Mouse (Mus musculus) intestine, embryonic 16.5 days (tissue): ENCODE results near the gene Pram1. TPM values are rescaled to one million over a fixed set of nuclear protein-coding genes. Genes with fewer than 3 reads are reported as not detected.

Source experiments
- ATAC-seq: fragments of 200-750 bp; cut with Nextera tagmentation; 2 replicates; pipeline ENCODE4 v1.8.0; 2017; ENCODE audit warnings: moderate TSS enrichment, moderate library complexity
- H3K27ac ChIP-seq: fragments of 300-500 bp; sonication (generic); 2 replicates; pipeline ENCODE4 v1.5.1; 2014; ENCODE audit warnings: mild to moderate bottlenecking, low read length
- H3K27me3 ChIP-seq: fragments of 300-500 bp; sonication (generic); replicated peaks from 2 replicates; pipeline ENCODE4 v1.6.1; 2014; ENCODE audit warnings: low read length, control low read depth, mixed read lengths; ENCODE audit not compliant: control insufficient read depth, insufficient read depth
- H3K36me3 ChIP-seq: fragments of 300-500 bp; sonication (generic); 2 replicates; pipeline ENCODE4 v1.6.1; 2014; ENCODE audit warnings: low read length, control low read depth; ENCODE audit not compliant: control insufficient read depth, insufficient read depth
- H3K4me1 ChIP-seq: fragments of 300-500 bp; sonication (generic); 2 replicates; pipeline ENCODE4 v1.6.1; 2014; ENCODE audit warnings: low read length, control low read depth, mixed read lengths; ENCODE audit not compliant: control insufficient read depth, insufficient read depth
- H3K4me2 ChIP-seq: fragments of 300-500 bp; sonication (generic); 2 replicates; pipeline ENCODE4 v1.6.1; 2014; ENCODE audit warnings: low read depth, low read length, control low read depth
- H3K4me3 ChIP-seq: fragments of 300-500 bp; sonication (generic); 2 replicates; pipeline ENCODE4 v1.5.1; 2014; ENCODE audit warnings: mild to moderate bottlenecking, low read length
- H3K9ac ChIP-seq: fragments of 300-500 bp; sonication (generic); 2 replicates; pipeline ENCODE4 v1.6.1; 2014; ENCODE audit warnings: low read depth, low read length
- H3K9me3 ChIP-seq: fragments of 300-500 bp; sonication (generic); 2 replicates; pipeline ENCODE4 v1.6.1; 2016; ENCODE audit warnings: low read length, control low read depth; ENCODE audit not compliant: control insufficient read depth
- WGBS: fragments of 180-500 bp; shearing (Covaris S2); extraction: QIAGEN DNeasy Blood & Tissue Kit; methylation state at CpG from one replicate; pipeline ENCODE4 v1.1.7; 2014; 5-methylcytosine and 5-hydroxymethylcytosine counted together
- polyA plus RNA-seq: library from polyadenylated mRNA; unstranded; fragments of >200 nt; fragmentation: Nextera tagmentation; extraction: Ambion mirVana; gene quantifications from 2 replicates; pipeline ENCODE4 v1.2.1, GENCODE M21; 2015

The Pram1 gene
- polyA plus RNA-seq, 1 experiment from 2014 or later: 1.1 TPM

DNA sequence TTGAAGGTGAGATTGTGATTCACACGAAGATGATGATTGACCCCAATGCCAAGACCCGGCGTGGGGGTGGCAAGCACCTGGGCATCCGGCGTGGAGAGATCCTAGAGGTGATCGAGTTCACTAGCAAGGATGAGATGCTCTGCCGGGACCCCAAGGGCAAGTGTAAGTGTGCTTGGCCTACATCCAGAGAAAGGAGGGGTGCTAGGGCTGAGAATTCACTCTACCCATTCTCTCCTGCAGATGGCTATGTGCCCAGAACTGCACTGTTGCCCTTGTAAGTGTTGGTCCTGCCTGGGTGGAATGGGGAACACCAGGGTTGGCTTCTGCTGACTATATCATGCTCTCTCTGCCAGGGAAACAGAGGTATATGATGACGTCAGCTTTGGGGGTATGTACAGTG is 7.2 kb downstream of the Pram1 start:
- Histone ChIP-seq H3K36me3 (peaks cover 31% of the 10 kb centered on the region), H3K4me3 (no peak overlapping the region), H3K27ac (no peak overlapping the region), H3K27me3 (no peaks in the 10 kb centered on the region), H3K9ac (no peak overlapping the region), H3K9me3 (no peaks in the 10 kb centered on the region), H3K4me1 (no peaks in the 10 kb centered on the region), H3K4me2 (no peak overlapping the region)
- 92% methylated on average over 8 of the region's 8 CpGs for WGBS
- no peak for ATAC-seq

DNA sequence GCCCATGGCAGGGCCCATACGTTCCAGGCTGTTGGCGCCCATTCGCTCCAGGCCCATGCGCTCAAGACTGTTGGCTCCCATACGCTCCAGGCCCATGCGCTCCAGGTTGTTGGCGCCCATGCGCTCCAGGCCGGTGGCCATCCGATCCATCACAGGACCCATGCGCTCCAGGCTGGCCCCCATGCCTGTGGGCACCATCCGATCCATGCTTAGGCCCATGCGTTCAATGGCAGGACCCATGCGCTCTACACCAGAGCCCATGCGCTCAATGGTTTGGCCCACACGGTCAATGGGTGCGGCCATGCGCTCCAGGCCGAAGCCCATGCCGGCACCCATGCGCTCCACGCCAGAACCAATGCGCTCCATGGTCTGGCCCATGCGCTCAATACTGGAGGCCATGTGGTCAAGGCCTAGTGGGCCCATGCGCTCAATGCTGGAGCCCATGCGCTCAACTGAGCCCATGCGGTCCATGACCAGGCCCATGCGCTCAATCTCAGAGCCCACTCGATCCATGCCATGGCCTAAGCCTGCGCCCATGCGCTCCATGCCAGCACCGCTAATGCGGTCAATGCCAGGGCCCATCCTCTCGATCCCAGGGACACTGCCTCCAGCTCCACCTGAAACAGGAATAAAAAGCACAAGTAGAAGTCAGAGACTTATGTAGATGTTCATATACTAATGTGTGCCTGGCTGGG is 12.1 kb downstream of the Pram1 start:
- H3K4me2 ChIP-seq: no peak overlapping the region
- H3K4me1 ChIP-seq: no peaks in the 10 kb centered on the region
- no peak overlapping the region for H3K9ac ChIP-seq
- no peak overlapping the region for H3K27ac ChIP-seq
- WGBS: 98% methylated on average over 34 of the region's 34 CpGs
- no peaks in the 10 kb centered on the region for H3K27me3 ChIP-seq
- H3K9me3 ChIP-seq: no peaks in the 10 kb centered on the region
- ATAC-seq: peak; percentile 36; the same call in 1 of the 2 replicates
- no peak overlapping the region for H3K4me3 ChIP-seq
- H3K36me3 ChIP-seq: peaks cover 29% of the 10 kb centered on the region

DNA sequence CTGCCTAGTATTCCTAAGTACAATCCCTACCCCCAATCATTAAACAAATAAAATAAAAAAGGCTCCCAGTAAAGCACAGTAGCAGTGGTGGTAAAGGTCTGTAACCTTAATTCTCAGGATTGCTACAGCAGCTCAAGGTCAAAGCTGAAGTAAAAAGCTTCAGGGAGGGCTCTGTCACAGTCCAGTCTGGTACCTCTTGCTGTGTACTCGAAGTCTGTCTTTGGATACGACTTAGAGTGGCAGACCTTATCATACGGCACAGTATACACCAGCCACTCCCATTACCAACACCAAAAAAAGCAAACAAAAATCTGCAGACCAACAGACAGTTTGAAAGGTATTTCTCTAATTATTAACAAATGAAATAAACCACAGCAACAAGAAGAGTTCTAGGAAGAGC is 29.0 kb downstream of the Pram1 start:
- H3K36me3 ChIP-seq: peaks cover 8% of the 10 kb centered on the region; the same call in 1 of the 2 replicates

DNA sequence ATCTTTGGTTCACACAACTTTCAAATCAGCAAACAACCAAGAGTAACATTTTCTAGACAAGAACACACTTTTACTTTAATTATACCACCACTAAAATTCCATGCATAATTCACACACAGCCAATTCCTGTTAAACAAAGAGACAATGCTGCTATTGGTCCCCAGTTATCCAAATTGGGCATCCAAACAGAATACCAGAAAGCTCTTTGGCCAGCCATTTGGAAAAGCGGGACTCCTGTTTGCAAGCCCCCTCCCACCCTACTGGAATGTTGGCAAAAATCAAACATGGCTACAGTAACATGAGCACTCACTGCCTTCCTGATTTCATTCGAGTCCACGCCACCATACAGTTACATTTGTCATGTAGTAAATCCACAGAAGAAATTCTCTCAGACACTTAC is 31.8 kb downstream of the Pram1 start:
- Histone ChIP-seq H3K9ac (no peak overlapping the region), H3K36me3 (peaks cover 8% of the 10 kb centered on the region; the same call in 1 of the 2 replicates), H3K4me3 (no peak overlapping the region), H3K27ac (no peak overlapping the region), H3K27me3 (no peaks in the 10 kb centered on the region), H3K9me3 (no peaks in the 10 kb centered on the region), H3K4me1 (no peaks in the 10 kb centered on the region; the same call in 1 of the 2 replicates), H3K4me2 (no peak overlapping the region)
- no peak for ATAC-seq
- WGBS: 87% methylated on average over 3 of the region's 3 CpGs

More for the DNA sequence above, 29.0 kb downstream of the Pram1 start:
- H3K27ac ChIP-seq: no peak overlapping the region
- H3K27me3 ChIP-seq: no peaks in the 10 kb centered on the region
- H3K4me1 ChIP-seq: no peaks in the 10 kb centered on the region
- ATAC-seq: no peak
- no peak overlapping the region for H3K9ac ChIP-seq
- no peaks in the 10 kb centered on the region for H3K9me3 ChIP-seq
- no peak overlapping the region for H3K4me2 ChIP-seq
- no peak overlapping the region for H3K4me3 ChIP-seq
- 63% methylated on average over 3 of the region's 3 CpGs for WGBS

DNA sequence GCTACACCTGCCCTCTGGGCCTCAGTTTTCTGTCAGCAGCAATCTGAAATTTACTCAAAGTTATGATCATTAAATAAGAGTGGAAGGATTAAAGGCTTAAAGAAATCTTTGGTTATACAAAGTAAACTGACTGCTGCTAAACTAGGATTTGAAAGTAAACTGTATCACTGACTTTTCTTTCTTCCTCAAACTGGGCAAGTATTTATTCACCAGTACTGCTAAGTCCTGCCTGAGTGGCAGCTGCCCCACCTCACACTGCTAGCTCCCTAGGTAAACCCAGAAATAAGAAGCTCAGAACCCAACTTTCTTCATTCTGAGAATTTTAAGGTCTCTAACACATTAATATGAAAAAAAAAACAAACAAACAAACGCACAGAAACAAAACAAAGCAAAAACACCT is 36.0 kb downstream of the Pram1 start:
- H3K4me3 ChIP-seq: no peak overlapping the region
- peaks cover 11% of the 10 kb centered on the region for H3K4me1 ChIP-seq
- no peak overlapping the region for H3K27ac ChIP-seq
- no peak overlapping the region for H3K9ac ChIP-seq
- H3K4me2 ChIP-seq: no peak overlapping the region
- ATAC-seq: no peak
- H3K36me3 ChIP-seq: peaks cover 3% of the 10 kb centered on the region; the same call in 1 of the 2 replicates
- WGBS: 80% methylated on average over 1 of the region's 1 CpGs
- H3K9me3 ChIP-seq: no peaks in the 10 kb centered on the region
- H3K27me3 ChIP-seq: no peaks in the 10 kb centered on the region

DNA sequence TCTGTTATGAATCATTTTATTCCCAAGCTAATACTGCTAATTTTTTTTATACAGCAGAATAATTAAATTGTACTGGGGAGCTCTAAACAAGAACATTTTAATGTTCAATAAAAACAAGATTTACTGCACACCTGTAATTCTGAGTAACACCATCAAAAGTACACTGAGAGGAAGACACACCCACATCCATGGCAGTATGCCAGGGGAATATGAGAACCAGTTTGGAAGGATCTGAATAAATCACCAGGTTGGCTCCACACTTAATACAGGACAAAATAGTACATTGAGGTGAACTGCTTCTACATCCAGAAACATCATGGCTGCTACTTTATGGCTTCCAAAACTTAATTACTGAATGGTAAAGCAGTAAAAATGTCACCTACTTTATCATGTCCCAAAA is 37.6 kb downstream of the Pram1 start:
- Histone ChIP-seq H3K4me1 (peaks cover 14% of the 10 kb centered on the region), H3K9ac (no peak overlapping the region), H3K27me3 (no peaks in the 10 kb centered on the region), H3K9me3 (no peaks in the 10 kb centered on the region), H3K27ac (no peak overlapping the region), H3K4me2 (no peak overlapping the region), H3K4me3 (no peak overlapping the region), H3K36me3 (peaks cover 3% of the 10 kb centered on the region; the same call in 1 of the 2 replicates)
- ATAC-seq: no peak

DNA sequence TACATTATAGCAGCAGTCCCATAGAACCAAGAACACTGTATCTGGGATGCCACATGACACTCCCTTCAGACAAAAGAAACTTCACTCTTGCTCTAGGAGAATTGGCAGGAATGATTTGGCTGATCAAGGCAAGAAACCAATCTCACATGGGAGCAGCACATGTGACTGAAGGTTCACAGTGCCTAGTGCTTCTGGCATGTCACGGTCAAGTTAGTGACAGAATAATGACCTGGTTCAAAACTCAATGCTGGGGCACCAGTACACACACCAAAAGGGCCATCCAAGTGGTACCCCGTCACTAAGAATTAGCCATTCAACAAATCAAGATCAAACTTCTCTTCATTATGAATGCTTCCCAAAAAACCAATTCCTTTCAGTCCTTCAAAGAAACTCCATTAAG is 38.2 kb downstream of the Pram1 start:
- Histone ChIP-seq H3K9me3 (no peaks in the 10 kb centered on the region), H3K9ac (no peak overlapping the region), H3K4me2 (no peak overlapping the region), H3K27ac (no peak overlapping the region), H3K4me3 (no peak overlapping the region), H3K36me3 (peaks cover 3% of the 10 kb centered on the region; the same call in 1 of the 2 replicates), H3K4me1 (peaks cover 14% of the 10 kb centered on the region), H3K27me3 (no peaks in the 10 kb centered on the region)
- 90% methylated on average over 2 of the region's 2 CpGs for WGBS
- no peak for ATAC-seq

DNA sequence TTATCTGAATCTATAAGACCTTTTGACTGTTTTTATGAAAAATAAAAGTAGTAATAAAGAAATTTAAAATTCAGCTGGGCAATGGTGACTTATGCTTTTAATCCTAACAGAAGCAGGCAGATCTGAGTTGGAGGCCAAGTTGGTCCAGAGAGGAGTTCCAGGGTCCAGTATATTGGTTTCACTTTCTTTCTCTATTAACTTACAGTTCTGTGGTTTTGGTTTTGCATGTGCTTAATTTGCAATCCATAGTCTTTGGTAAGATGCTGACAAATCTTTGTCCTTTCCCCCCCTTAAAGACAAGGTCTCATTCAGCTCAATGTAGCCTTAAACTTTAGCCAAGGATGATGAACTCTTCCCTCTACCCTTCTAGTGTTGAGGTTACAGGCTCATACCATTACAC is 40.9 kb downstream of the Pram1 start:
- ATAC-seq: no peak
- no peaks in the 10 kb centered on the region for H3K9me3 ChIP-seq
- no peak overlapping the region for H3K4me3 ChIP-seq
- H3K9ac ChIP-seq: no peak overlapping the region
- H3K4me2 ChIP-seq: no peak overlapping the region
- H3K27me3 ChIP-seq: no peaks in the 10 kb centered on the region
- no peak overlapping the region for H3K27ac ChIP-seq
- peaks cover 3% of the 10 kb centered on the region; the same call in 1 of the 2 replicates for H3K36me3 ChIP-seq
- peaks cover 32% of the 10 kb centered on the region for H3K4me1 ChIP-seq

DNA sequence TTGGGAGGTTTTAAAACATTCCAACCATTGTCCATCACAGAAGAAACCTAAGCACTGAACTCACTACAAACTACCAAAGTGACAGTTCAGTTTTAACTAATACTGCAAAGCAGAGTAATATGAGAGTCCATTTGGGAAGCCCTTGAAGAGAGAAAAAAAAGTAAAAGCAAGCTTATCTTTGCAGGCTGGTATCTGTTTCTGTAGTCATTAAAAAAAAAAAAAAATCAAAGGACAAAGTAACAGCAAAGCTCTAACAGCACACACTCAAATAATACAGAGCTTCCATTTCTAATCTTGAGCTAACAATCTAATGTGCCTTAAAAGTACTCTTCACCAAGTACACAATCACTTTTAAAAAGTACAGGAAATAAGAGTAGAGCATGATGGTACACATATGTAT is 43.9 kb downstream of the Pram1 start:
- no peak for ATAC-seq
- no peaks in the 10 kb centered on the region for H3K27me3 ChIP-seq
- no peak overlapping the region for H3K4me3 ChIP-seq
- H3K4me1 ChIP-seq: peaks cover 27% of the 10 kb centered on the region
- H3K4me2 ChIP-seq: no peak overlapping the region; the same call in 1 of the 2 replicates
- H3K9me3 ChIP-seq: no peaks in the 10 kb centered on the region
- peaks cover 3% of the 10 kb centered on the region; the same call in 1 of the 2 replicates for H3K36me3 ChIP-seq
- H3K9ac ChIP-seq: no peak overlapping the region
- H3K27ac ChIP-seq: no peak overlapping the region
